Mouse (Mus musculus): ENCODE results near the gene Sox18.

The Sox18 gene

GRCm38 (mm10) chr2:181646626-181647472 lies 24.6 kb downstream of the Sox18 start:
- no peak for DNase-seq (ENCODE audit: low read depth, low spot score)

GRCm38 (mm10) chr2:181645666-181646065 lies 25.8 kb downstream of the Sox18 start:
- DNase-seq (ENCODE audit: low read depth, low spot score): no peak

- peak; percentile 26 for DNase-seq (ENCODE audit: low read depth, low spot score)
Observed at GRCm38 (mm10) chr2:181644361-181644760, 27.1 kb downstream of the Sox18 start.

- no peak for DNase-seq (ENCODE audit: low read depth, low spot score)
Observed at GRCm38 (mm10) chr2:181635865-181636264, 35.6 kb downstream of the Sox18 start.

GRCm38 (mm10) chr2:181632624-181633023 lies 38.8 kb downstream of the Sox18 start:
- no peak for DNase-seq (ENCODE audit: low read depth, low spot score)

- no peak for DNase-seq (ENCODE audit: low read depth, low spot score)
Observed at GRCm38 (mm10) chr2:181628471-181628870, 43.0 kb downstream of the Sox18 start.

- DNase-seq (ENCODE audit: low read depth, low spot score): no peak
Observed at GRCm38 (mm10) chr2:181623401-181623800, 48.0 kb downstream of the Sox18 start.

Measured in embryo, embryonic 11.5 days (tissue).